Mouse (Mus musculus) CD4-positive, CD25-positive, alpha-beta regulatory T cell, adult 2 months (primary cell): ENCODE data around the gene Kat2b.
"Not testable (repeated sequence)": the region's sequence is repeated elsewhere in the genome, so short reads cannot be mapped to it uniquely, and the experiment has no call there.

ENCODE experiments used
- DNase-seq: peaks from one replicate; pipeline ENCODE4 v3.0.0-alpha.2; 2012; ENCODE audit warnings: low read depth, low spot score

Kat2b gene

DNA sequence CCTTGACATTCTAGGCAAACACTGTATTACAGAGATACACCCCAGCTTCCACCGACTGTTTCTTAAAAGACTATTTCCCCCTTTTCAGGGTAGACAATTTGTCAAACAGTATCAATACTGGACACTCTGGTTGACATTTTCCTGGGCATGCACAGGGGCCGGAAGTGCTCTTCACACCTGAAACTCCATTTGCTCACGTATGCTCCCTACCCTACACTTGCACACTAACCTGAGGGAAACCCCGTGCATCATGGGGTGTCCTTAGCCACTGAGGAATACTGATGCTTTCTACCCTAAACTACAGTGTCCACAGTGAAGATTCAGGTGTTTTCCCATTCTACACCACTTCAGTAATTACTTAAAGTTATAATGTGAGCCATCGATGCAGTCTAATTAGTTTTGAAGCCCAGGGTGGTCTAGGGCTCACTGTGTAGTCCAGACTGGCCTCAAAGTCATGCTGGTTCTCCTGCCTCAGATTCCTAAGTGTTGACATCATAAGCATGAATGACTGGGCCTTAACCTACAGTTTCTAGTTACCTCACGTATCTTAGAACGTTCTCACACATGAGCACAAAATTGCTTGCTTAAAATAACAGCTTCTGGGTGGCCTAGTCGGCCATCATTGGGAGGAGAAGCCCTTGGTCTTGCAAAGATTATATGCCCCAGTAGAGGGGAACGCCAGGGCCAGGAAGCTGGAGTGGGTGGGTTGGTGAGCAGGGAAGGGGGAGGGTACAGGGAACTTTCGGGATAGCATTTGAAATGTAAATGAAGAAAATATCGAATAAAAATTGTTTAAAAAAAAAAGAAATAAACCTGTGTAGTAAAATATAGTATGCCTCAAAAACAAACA is 30.5 kb downstream of the Kat2b start:
- DNase-seq = no peak

DNA sequence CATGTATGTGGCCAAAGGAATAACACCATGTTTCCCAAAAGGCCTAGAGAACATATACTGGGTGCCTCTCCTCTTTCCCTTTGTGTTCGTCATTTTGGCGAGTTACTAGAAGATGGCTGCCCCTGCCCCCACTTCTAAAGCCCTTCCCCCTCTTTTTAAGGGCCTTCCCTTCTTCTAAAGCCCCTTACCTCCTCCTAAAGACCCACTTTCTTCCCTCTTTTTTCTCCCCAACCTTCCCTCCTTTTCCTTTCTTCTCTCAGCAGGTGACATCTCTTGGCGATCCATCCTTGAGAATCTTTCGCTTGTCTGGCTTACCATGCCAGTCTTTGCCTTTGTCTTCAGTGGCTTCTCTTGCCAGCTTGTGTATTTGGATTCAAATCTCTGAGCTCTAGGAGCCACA is 31.9 kb downstream of the Kat2b start:
- DNase-seq = no peak

DNA sequence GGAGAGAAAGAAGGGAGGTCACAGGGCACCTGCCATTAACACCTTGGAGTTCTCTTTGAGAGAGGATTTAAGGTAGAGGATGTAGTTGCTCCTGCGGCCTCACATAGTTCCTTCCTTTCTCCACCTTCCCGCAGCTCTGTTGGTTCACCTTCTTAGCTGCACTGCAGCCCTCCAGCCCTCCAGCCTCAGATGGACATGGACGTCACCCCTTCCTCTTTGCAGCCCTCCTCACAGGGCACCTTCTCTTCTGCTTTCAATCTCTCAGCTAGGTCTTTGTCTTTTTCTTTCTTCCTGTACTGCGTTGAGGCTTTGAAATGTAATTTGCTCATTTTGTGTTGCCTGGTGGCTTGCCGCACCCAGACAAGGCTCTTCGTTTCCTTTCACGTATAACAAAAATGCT is 36.6 kb downstream of the Kat2b start:
- not testable (repeated sequence) for DNase-seq

DNA sequence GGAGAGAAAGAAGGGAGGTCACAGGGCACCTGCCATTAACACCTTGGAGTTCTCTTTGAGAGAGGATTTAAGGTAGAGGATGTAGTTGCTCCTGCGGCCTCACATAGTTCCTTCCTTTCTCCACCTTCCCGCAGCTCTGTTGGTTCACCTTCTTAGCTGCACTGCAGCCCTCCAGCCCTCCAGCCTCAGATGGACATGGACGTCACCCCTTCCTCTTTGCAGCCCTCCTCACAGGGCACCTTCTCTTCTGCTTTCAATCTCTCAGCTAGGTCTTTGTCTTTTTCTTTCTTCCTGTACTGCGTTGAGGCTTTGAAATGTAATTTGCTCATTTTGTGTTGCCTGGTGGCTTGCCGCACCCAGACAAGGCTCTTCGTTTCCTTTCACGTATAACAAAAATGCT is 39.4 kb downstream of the Kat2b start:
- not testable (repeated sequence) for DNase-seq

DNA sequence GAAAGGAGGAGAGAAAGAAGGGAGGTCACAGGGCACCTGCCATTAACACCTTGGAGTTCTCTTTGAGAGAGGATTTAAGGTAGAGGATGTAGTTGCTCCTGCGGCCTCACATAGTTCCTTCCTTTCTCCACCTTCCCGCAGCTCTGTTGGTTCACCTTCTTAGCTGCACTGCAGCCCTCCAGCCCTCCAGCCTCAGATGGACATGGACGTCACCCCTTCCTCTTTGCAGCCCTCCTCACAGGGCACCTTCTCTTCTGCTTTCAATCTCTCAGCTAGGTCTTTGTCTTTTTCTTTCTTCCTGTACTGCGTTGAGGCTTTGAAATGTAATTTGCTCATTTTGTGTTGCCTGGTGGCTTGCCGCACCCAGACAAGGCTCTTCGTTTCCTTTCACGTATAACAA is 42.3 kb downstream of the Kat2b start:
- not testable (repeated sequence) for DNase-seq

DNA sequence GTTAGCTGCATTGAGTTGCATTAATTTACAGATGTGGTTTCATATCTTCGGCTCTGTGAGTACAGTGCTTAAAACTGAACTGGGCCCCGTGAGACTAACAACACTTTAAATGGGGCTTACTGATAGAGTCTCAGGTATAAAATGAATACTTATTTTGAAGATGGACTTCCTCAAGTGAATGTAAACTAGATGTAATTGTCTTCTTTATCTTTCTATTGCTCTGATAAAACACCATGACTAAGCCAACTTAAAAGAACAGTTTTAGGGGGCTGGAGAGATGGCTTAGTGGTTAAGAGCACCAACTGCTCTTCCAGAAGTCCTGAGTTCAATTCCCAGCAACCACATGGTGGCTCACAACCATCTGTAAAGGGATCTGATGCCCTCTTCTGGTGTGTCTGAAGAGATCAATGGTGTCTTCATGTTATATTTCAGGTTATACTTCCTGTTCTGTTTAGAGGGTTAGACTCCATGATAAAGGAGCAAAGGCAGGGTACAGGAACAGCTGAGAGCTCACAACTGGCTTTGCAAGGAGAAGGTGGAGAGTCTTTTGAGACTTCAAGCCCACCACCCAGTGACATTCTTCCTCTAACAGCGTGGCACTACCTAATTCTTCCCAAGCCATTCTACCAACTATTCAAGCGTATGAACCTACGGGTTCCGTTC is 50.8 kb downstream of the Kat2b start:
- DNase-seq = no peak

DNA sequence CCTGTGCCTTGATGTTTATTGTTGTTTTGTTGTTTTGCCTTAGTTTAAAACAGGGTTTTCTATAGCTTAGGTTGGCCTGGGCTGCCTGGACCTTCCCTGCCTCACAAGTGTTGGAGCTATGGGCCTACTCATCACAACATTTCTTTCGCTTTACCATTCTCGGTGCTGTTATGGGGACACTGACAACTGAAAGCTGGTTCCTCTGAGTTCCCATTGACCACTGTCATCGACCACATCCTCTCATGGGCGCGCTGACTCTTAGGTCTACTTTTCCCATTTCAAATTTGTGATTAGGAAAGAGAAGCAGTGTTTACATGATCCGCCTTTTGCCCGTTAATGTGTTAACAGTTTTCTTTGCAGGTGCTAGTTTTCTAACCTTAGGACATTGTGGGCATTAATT is 51.7 kb downstream of the Kat2b start:
- no peak for DNase-seq

DNA sequence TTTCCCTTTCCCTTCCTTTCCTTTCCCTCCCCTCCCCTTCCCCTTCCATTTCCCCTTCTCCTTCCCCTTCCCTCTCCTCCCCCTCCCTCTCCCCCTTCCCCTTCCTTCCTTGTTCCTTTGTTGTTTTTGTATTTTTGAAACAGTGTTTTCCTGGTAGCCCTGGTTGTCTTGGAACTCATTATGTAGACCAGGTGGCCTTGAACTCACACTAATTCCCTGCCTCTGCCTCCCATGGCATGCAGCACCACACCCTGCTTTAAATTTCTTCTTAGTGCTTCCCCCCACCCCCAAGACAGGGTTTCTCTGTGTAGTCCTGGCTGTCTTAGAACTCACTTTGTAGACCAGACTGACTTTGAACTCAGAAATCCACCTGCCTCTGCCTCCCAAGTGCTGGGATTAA is 52.7 kb downstream of the Kat2b start:
- no peak for DNase-seq

DNA sequence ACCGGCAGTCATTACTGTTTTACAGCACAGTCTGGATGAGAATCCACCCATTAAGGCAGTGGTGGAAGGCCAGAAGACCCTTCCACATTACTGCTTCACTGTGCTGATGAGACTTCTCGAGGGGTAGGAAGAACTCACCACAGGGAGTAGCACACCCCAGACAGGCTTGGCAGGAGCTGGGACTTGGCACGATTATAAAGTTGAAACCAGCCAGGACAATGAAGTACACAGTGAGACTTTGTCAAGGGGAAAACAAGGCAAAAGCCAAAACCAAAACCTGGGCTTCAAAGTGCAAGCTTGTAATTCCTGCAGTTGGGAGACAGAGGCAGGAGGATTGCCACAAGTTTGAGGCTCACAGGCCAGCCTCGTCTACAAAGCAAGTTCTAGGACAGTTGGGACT is 54.0 kb downstream of the Kat2b start:
- DNase-seq = no peak

DNA sequence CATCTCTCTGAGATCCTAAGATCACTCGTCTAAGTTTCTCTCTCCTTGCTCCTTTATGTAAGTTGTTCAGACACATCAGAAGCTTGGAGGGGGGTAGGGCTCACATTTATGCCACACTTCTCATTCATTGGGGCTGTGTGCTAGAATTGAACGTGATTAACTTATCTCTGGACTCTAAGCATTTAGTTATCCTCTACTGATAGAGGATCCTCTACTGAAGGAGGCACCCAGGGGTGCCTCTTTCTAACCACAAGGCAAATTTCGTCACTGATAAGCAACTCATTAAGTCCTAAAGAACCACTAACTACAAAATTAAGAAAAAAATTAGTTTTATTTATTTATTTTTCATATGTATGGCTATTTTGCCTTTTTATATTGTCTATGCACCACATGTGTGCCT is 55.5 kb downstream of the Kat2b start:
- no peak for DNase-seq

DNA sequence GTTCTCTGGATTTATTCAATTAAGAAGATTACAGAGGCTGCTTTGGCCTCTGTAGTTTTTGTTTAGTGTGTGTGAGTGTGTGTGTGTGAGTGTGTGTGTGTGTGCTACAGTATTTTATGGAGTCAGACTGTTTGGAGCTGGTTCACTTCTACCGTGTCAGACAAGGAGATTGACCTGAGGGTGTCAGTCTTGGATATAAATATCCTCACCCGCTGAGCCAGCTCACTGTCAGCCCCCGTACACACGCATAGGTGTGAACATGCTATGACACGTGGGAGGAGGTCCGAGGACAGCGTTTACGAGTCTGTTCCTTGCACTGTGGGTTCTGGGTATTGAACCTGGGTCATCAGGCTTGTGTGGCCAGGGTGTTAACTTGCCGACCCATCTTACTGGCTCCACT is 57.1 kb downstream of the Kat2b start:
- DNase-seq = no peak

DNA sequence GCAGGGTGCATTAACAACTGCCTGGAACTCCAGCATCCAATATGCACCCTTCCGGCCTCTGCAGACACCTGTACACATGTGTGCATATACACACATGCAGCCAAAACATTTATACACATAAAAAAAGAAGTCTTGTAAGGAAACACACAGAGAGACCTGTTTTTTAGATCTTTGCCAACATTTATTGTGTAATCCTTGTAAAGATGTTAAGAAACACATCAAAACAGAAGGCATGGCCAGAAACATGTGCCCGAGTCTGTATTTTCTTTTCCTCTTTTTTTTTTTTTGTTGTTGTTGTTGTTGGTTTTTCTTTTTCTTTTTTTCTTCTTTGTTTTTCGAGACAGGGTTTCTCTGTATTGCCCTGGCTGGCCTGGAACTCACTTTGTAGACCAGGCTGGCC is 59.5 kb downstream of the Kat2b start:
- no peak for DNase-seq

DNA sequence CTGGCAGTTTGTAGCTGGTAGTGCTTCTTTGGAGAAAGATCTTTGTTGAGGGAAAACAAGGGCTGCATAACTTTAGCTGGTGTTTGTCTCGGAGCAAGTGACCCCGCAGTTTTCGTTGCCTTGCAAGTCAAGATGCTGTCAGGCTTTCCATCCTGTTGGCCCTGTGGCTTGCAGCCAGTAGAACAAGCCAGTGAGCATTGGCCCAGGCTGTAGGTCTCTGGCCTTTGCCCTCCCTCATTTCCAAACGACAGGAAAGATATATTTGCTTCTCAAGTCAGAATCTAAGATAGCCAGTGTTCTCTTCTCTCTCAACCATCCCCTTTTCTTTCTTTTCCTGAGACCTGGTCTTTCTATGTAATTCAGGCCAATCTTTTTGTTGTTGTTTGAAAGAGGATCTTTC is 60.8 kb downstream of the Kat2b start:
- DNase-seq = no peak

DNA sequence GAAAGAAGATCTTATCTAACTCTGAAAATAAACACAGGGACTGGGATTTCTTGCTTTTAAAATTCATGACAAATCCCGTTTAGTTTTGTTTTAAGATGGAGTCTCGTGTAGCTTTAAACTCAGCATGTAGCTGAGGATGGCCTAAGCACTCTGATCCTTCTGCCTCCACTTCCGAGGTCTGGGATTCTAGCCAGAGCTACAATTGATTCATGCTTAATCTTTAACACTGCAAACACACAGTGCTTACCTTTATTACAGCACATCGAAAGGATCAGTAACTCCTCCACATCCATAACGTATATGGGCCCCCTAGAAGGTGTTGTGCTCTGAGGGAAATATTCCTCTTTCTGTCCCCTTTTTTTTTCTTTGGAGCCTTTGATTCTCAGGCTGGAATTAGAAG is 61.5 kb downstream of the Kat2b start:
- DNase-seq = no peak

DNA sequence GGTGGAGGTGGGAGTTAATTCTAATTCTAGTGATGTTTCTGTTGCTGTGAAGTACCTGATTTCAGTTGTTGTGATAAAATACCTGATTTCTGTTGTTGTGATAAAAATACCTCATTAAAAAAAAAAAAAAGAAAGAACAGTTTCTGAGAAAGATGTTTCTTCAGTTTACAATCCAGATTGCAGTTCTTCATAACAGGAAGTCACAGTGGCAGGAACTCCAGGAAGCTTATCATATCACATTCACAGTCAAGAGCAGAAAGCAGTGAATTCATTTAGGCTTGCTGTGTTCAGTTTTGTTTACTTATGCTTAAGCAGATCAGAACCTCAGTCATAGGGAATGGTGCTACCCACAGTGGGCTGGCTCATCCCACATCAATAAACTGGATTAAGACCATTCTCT is 64.7 kb downstream of the Kat2b start:
- DNase-seq = peak; percentile 40

DNA sequence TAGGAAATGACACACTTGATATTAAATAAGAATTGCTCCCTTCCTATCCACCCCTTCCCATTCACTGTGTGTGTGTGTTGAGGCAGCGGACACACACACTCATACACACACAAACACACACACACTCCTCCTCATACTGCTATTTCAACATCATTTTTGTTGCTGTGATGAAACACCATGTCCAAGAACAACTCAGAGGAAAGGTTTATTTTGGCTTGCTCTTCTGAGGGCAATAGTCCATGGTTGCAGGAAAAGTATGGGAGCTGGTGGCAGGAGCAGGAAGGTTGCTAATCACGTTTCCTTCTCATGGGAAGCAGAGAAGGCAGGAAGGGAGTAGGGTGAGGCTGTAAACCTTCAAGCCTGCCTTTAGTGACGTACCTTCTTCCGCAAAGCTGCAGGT is 76.7 kb downstream of the Kat2b start:
- no peak for DNase-seq

DNA sequence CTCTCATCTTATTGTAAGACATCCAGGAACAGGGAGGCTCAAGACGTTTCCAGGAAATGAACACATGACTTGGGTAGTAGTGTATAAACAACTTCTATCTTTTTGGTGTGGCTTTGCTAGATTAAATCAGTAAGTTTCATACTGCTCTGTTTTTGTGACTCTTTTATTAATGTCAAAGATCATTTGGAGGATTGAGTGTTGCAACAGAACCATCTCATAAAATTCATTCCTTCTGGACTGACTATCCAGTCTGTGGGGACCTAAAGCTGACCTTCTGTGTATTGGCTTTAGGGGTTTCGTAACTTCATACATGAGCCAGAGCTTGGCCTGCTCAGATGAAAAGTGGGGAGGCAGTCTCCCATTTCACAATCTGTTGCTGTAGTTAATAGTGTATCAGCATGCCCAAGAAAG is 83.6 kb downstream of the Kat2b start:
- DNase-seq = peak; percentile 64

DNA sequence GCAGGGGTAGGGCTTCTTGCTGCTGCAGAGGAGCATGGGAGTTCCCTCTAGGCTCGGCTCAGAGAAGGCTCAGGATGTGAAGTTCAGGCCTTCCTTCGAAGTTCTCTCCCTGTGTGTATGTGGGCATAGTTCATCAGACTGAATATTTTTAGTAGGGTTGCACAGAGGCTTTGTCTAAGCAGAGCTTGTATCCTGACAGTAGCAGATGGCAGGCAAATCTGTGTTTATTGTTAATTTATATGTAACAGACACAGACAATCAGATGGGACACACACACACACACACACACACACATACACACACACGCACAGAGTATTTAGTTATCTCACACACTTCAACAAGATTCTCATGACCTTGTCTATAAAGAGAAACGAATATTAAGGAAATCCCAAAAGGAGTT is 87.9 kb downstream of the Kat2b start:
- DNase-seq = no peak

DNA sequence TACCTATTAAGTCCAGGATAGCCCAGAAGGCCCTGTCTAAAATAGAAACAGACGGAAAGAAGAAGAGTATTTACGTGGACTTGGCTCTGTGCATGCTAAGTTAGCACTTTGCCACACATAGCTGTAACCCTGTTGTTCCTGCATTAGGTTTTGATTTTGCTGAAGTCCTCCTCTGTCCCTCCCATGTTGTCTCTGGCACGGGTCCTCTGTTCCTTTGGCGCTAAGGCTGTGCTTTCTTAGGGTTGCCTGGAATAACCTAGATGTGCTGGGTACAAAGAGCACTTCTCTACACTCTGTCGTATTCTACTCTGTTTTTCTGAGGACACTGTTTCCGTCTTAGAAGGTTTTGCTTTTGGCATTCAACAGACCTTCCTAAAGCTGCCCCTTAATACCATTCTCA is 88.4 kb downstream of the Kat2b start:
- no peak for DNase-seq

DNA sequence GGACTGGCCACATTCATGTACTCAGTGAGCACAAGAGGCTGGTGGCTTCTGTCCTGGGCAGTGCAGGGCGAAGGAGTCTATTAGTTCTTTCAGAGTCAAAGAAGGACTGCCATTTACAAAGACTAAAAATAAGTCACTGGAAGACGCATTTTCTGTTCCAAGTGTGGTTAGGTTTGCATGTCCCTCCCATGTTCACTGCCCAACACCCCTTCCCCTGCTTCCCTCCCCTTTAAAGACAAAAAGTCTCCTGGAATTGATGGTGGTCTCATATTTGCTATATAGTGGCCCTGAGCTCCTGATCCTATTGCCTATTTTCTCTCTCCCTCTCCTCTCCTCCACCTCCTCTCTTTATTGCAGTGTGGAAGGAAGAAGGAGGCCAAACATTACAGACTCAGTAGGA is 89.3 kb downstream of the Kat2b start:
- no peak for DNase-seq

DNA sequence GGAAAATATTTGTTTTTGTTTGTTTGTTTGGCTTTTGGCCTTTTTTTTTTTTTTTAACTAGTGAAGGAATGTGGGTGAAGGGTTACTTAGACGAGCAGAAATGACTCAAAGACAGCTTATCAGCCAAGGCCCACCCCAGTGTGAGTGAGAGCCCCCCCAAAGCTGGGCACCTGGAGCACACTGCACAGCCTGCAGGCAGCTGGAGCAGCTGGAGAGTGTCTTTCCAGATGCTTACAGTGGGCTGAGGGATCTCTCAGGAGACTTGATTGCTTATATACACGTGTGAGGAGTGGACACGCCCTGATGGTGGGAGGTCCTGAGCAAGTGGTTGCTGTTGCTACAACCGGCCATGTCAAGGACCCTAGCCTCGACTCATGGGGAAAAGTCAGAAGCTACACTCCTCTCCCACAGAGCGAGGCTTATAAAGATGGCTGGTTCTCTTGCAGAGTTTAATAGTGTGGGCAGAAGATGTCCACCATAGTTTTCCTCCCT is 89.8 kb downstream of the Kat2b start:
- no peak for DNase-seq

DNA sequence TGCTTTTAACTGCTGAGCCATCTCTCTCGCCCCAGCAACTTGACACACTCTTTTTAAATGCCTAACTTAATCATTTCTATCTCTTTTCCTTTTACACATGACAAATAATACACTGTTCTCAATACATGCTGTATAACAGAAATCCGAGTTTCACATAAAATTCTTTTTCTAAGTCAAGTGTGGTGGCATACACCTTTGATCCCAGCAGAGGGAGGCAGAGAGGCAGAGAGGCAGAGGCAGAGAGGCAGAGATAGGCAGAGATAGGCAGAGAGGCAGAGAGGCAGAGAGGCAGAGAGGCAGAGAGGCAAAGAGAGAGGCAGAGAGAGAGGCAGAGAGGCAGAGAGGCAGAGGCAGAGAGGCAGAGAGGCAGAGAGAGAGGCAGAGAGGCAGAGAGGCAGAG is 90.7 kb downstream of the Kat2b start:
- DNase-seq = peak; percentile 71

DNA sequence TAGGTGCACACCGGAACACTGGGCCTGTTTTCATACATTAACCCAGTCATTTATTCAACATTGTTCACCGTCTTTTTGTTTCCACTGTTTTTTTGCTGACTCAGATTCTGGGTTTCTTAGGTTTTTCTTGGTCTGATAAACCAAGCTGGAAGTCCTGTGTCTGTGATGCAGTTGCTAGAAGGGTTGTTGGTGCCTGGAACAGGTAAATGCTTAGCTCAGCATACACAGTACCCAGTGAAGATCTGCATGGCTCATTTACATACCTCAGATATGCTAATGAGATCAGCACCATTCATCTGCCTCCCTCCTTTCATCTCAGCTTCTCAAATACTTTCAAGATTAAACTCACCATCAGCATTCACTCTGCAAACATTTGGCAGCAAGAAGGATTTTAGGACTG is 92.0 kb downstream of the Kat2b start:
- DNase-seq = peak; percentile 37
